Mouse (Mus musculus): Measurements from ENCODE around the gene Tex52. TPM values are rescaled to one million over a fixed set of nuclear protein-coding genes. Genes with fewer than 3 reads are reported as not detected.

Tex52 gene
- polyA plus RNA-seq, 1 experiment: 0.05 TPM

DNA sequence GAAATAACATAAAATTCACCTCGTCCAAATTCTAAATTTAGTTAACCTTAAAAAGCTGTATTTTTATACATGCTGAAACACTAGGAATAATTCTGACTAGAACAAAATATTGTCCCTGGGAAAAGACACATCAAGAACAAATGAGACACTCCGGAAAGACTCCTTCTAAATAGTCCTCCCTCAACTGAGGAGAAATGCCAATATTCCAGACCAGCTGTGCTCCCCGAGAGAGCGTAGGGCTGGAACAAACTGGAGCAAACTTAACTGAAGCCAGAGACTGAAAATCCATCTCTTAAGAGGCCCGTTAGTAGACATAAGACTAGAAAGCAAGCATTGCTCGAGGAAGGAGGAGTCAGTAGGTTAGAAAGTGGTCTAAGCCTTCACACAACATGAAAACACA, 28.5 kb upstream of the Tex52 start:
- 86% methylated on average over 6 of the region's 6 CpGs for WGBS
- no peak for TF ChIP-seq CTCF (IDR thresholded peaks at IDR 0.05; ENCODE audit: extremely low read depth, insufficient read depth, insufficient read length, insufficient replicate concordance)
- TF ChIP-seq POLR2A (IDR thresholded peaks at IDR 0.05; ENCODE audit: low read depth, low read length): no peak
- no peak for DNase-seq (ENCODE audit: low read depth in 1 of 2, low spot score in 2 of 2)

DNA sequence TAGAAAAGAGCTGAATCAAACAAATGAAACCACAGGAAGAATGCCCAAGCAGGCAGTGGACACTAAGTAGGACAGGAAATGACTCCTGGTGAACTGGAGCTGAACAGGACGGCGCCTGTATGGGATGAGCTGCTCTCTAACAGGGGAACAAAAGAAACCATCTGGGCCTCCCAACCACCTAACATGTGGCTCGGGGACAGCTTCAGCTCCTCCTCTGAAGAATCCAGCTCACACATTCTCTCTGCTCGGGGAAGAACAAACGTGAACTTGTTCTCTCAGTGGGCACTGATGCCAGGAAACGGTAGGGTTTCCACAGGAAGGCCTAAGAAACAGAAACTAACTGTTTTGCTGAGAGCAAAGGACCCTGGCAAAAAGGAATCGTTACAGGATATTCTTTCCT, 25.5 kb upstream of the Tex52 start:
- H3K4me3 ChIP-seq (ENCODE audit: extremely low read depth, insufficient read depth, insufficient read length): no peak overlapping the region
- no peaks in the 10 kb centered on the region for H3K36me3 ChIP-seq (ENCODE audit: control insufficient read depth, insufficient read depth, low read length)
- 22% methylated on average over 7 of the region's 7 CpGs for WGBS
- DNase-seq (ENCODE audit: low read depth in 1 of 2, low spot score in 2 of 2): no peak
- no peak overlapping the region; the same call in 1 of the 2 replicates for H3K27ac ChIP-seq (ENCODE audit: insufficient read depth, low read length)
- H3K27me3 ChIP-seq (ENCODE audit: control insufficient read depth, insufficient read depth, low read length): no peaks in the 10 kb centered on the region
- H3K4me1 ChIP-seq (ENCODE audit: control insufficient read depth, insufficient read depth, insufficient read length): no peaks in the 10 kb centered on the region; the same call in 1 of the 2 replicates
- TF ChIP-seq POLR2A (IDR thresholded peaks at IDR 0.05; ENCODE audit: low read depth, low read length) (no peak), CTCF (IDR thresholded peaks at IDR 0.05; ENCODE audit: extremely low read depth, insufficient read depth, insufficient read length, insufficient replicate concordance) (no peak)

More for the DNA sequence above, 28.5 kb upstream of the Tex52 start:
- Histone ChIP-seq H3K4me3 (ENCODE audit: extremely low read depth, insufficient read depth, insufficient read length) (no peak overlapping the region), H3K27ac (ENCODE audit: insufficient read depth, low read length) (no peak overlapping the region), H3K4me1 (ENCODE audit: control insufficient read depth, insufficient read depth, insufficient read length) (no peaks in the 10 kb centered on the region; the same call in 1 of the 2 replicates), H3K36me3 (ENCODE audit: control insufficient read depth, insufficient read depth, low read length) (no peaks in the 10 kb centered on the region), H3K27me3 (ENCODE audit: control insufficient read depth, insufficient read depth, low read length) (no peaks in the 10 kb centered on the region)

DNA sequence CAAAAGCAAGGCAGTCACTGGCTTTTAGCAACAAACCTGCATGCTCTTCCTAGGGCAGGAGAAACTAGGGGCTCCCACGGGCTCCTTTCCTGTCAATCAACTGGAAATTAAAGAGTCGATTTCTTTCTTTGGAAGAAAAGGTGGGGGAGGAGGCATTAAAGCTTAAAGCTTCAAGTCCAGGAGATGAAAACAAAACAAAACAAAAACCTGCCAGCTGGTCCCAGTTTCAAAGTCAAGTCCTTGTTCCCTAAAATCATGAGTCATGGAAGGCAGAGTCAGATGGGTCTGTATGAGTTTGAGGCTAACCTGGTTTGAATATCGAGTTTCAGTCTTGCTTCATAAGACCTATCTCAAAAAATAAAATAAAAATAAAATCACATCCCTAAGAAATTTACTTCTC, 21.1 kb upstream of the Tex52 start:
- Histone ChIP-seq H3K27ac (ENCODE audit: insufficient read depth, low read length) (no peak overlapping the region), H3K36me3 (ENCODE audit: control insufficient read depth, insufficient read depth, low read length) (peaks cover 5% of the 10 kb centered on the region; the same call in 1 of the 2 replicates), H3K4me1 (ENCODE audit: control insufficient read depth, insufficient read depth, insufficient read length) (peaks cover 4% of the 10 kb centered on the region; the same call in 1 of the 2 replicates), H3K27me3 (ENCODE audit: control insufficient read depth, insufficient read depth, low read length) (peaks cover 4% of the 10 kb centered on the region; the same call in 1 of the 2 replicates), H3K4me3 (ENCODE audit: extremely low read depth, insufficient read depth, insufficient read length) (no peak overlapping the region)
- DNase-seq (ENCODE audit: low read depth in 1 of 2, low spot score in 2 of 2): no peak
- TF ChIP-seq CTCF (IDR thresholded peaks at IDR 0.05; ENCODE audit: extremely low read depth, insufficient read depth, insufficient read length, insufficient replicate concordance) (no peak), POLR2A (IDR thresholded peaks at IDR 0.05; ENCODE audit: low read depth, low read length) (no peak)
- WGBS: 66% methylated on average over 3 of the region's 3 CpGs

DNA sequence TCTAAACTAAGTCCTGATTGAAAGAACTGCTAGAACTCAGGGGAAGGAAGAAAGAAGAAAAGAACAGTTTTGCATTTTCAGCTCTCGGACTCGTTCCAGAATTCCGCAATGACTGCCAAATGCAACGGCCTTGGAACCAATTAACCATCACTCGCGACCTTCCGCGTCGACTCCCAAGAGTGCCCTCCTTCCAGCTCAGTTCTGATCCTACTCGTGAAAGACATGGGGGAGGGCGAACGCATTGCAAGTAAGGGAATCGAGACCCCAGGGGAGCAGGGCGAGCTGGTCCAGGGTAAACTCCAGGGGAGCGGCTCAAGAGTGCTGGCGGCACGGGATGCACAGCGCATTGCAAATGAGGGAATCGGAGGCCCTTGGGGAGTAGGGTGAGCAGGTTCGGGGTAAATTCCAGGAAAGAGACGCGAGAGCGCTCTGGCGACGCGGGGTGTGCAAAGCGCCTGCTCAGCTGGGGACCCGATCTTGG, 20.0 kb upstream of the Tex52 start:
- peaks cover 5% of the 10 kb centered on the region; the same call in 1 of the 2 replicates for H3K36me3 ChIP-seq (ENCODE audit: control insufficient read depth, insufficient read depth, low read length)
- peak overlapping the region; percentile 84 for H3K4me3 ChIP-seq (ENCODE audit: extremely low read depth, insufficient read depth, insufficient read length)
- peaks cover 4% of the 10 kb centered on the region; the same call in 1 of the 2 replicates for H3K4me1 ChIP-seq (ENCODE audit: control insufficient read depth, insufficient read depth, insufficient read length)
- WGBS: 1% methylated on average over 28 of the region's 28 CpGs
- TF ChIP-seq CTCF (IDR thresholded peaks at IDR 0.05; ENCODE audit: extremely low read depth, insufficient read depth, insufficient read length, insufficient replicate concordance) (no peak), POLR2A (IDR thresholded peaks at IDR 0.05; ENCODE audit: low read depth, low read length) (no peak)
- H3K27me3 ChIP-seq (ENCODE audit: control insufficient read depth, insufficient read depth, low read length): peaks cover 4% of the 10 kb centered on the region; the same call in 1 of the 2 replicates
- peak overlapping the region; percentile 33; the same call in 1 of the 2 replicates for H3K27ac ChIP-seq (ENCODE audit: insufficient read depth, low read length)
- no peak for DNase-seq (ENCODE audit: low read depth in 1 of 2, low spot score in 2 of 2)

DNA sequence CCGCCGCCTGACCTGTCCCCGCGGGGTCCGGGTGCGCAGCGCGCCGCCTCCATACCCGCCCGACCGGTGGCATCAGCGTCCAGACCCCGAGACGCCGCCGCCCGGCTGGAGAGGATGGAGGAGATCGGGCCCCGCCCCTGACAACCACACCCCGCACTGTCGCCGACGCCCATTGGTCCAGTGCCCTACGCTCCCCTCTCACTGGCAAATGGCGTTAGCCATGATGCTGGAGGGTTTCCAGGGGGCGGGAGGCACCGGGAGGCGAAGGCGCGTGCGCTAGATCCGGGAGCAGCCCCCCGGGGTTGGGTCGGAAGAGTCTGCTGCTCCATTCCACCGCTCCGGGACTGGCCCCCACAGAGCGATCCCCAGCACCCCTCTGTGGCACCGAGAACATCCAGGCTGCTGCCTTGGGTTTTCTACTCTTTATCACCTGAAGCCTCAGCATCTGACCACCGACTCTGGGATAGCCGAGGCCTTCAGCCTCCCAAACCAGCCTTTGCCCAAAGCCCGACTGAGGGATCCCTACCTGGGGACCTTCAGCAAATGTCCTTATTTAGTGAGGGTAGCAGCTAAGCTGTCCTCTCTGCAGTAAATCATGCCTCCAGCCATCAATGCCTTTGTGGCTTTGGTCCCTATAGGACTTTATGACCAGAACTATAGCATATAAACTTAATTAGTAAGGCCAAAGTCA, 19.4 kb upstream of the Tex52 start, which contains the start of gene Tulp3:
Gene Tulp3, minus strand, starts transcription at position 126 of the 691 bp plus-strand sequence.
- peaks cover 4% of the 10 kb centered on the region; the same call in 1 of the 2 replicates for H3K27me3 ChIP-seq (ENCODE audit: control insufficient read depth, insufficient read depth, low read length)
- H3K4me1 ChIP-seq (ENCODE audit: control insufficient read depth, insufficient read depth, insufficient read length): peaks cover 4% of the 10 kb centered on the region; the same call in 1 of the 2 replicates
- peak; percentile 55 to 84 for DNase-seq (ENCODE audit: low read depth in 1 of 2, low spot score in 2 of 2)
- H3K36me3 ChIP-seq (ENCODE audit: control insufficient read depth, insufficient read depth, low read length): peaks cover 5% of the 10 kb centered on the region; the same call in 1 of the 2 replicates
- TF ChIP-seq POLR2A (IDR thresholded peaks at IDR 0.05; ENCODE audit: low read depth, low read length): no peak
- no peak for TF ChIP-seq CTCF (IDR thresholded peaks at IDR 0.05; ENCODE audit: extremely low read depth, insufficient read depth, insufficient read length, insufficient replicate concordance)
- WGBS: 2% methylated on average over 41 of the region's 42 CpGs
- peak within 1 kb of the TSS; percentile 33 for H3K27ac ChIP-seq (ENCODE audit: insufficient read depth, low read length)
- peak within 1 kb of the TSS; percentile 84 for H3K4me3 ChIP-seq (ENCODE audit: extremely low read depth, insufficient read depth, insufficient read length)

DNA sequence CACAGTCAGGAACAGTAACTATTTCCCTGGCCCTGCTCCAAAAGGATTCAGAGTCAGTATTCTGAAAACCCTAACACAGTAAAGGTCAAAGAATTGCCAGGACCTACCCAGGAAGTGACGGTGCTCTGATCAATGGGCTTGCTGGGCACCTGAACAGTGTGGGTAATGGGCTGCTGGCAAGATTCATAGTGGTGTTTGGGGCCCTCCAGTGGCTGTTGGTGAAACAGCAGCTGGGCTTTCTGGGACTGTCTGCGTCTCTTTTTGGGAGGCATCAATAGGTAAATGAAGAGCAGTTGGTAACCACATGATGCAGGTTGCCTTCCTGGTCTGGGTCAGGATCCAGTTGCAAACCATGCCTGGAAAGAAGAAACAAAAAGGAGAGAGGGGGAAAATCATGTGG, 16.3 kb upstream of the Tex52 start:
- peaks cover 4% of the 10 kb centered on the region; the same call in 1 of the 2 replicates for H3K27me3 ChIP-seq (ENCODE audit: control insufficient read depth, insufficient read depth, low read length)
- peak; percentile 70; the same call in 1 of the 2 replicates for TF ChIP-seq CTCF (IDR thresholded peaks at IDR 0.05; ENCODE audit: extremely low read depth, insufficient read depth, insufficient read length, insufficient replicate concordance)
- no peak for TF ChIP-seq POLR2A (IDR thresholded peaks at IDR 0.05; ENCODE audit: low read depth, low read length)
- H3K36me3 ChIP-seq (ENCODE audit: control insufficient read depth, insufficient read depth, low read length): peaks cover 5% of the 10 kb centered on the region; the same call in 1 of the 2 replicates
- WGBS: 43% methylated on average over 2 of the region's 2 CpGs
- DNase-seq (ENCODE audit: low read depth in 1 of 2, low spot score in 2 of 2): peak in 1 of 2 experiments; percentile 67
- H3K4me3 ChIP-seq (ENCODE audit: extremely low read depth, insufficient read depth, insufficient read length): no peak overlapping the region
- peaks cover 7% of the 10 kb centered on the region; the same call in 1 of the 2 replicates for H3K4me1 ChIP-seq (ENCODE audit: control insufficient read depth, insufficient read depth, insufficient read length)
- no peak overlapping the region for H3K27ac ChIP-seq (ENCODE audit: insufficient read depth, low read length)

Data from spleen, adult 2 months (tissue).